Mouse (Mus musculus): ENCODE data around the gene Batf3. TPM values are rescaled to one million over a fixed set of nuclear protein-coding genes. Genes with fewer than 3 reads are reported as not detected.

The Batf3 gene
- polyA plus RNA-seq, 2 experiments: 1.5 to 1.8 TPM

DNA sequence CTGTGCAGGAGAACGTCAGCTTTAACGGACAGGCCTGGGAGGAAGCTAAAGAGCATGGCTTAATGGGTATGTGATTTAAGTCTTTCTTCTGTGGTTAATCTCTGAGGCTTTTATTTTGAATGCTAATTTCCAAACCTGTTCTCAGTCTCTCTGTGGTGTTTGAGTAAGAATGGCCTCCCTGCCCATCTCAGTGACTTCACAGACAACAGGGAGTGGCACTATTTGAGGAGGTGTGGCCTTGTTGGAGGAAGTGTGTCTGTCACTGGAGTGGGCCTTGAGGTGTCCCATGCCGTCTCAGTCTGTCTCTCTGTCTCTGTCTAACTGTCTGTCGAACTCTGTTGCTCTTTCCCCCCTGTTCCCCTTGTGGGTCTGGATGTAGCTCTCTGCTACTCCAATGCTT lies 32.5 kb upstream of the Batf3 start:
- H3K4me3 ChIP-seq (ENCODE audit: insufficient read depth in 1 of 2, low read depth in 2 of 2, low read length in 2 of 2): no peak overlapping the region
- no peaks in the 10 kb centered on the region for H3K27me3 ChIP-seq (ENCODE audit: control insufficient read depth, insufficient read depth, low read length)
- peaks cover 42% of the 10 kb centered on the region for H3K36me3 ChIP-seq (replicated peaks; ENCODE audit: control insufficient read depth, insufficient read depth, low read depth)
- ATAC-seq (ENCODE audit: insufficient read depth): no peak
- WGBS (ENCODE audit: insufficient replicate concordance): 70% methylated on average over 4 of the region's 4 CpGs
- no peak overlapping the region for H3K27ac ChIP-seq
- H3K4me1 ChIP-seq (replicated peaks; ENCODE audit: control insufficient read depth in 2 of 2, insufficient read depth in 2 of 2, low read length in 1 of 2): peaks cover 11 to 14% of the 10 kb centered on the region in 2 experiments
- H3K9ac ChIP-seq (replicated peaks): no peak overlapping the region
- no peak for DNase-seq (ENCODE audit: low read depth in 3 of 3, low spot score in 3 of 3)
- no peaks in the 10 kb centered on the region for H3K9me3 ChIP-seq (ENCODE audit: control insufficient read depth, low read length)
- H3K4me2 ChIP-seq (ENCODE audit: low read depth): peak overlapping the region; percentile 88
- no peak for TF ChIP-seq CTCF (IDR thresholded peaks at IDR 0.05; ENCODE audit: low read depth)
- TF ChIP-seq EP300 (IDR thresholded peaks at IDR 0.05; ENCODE audit: low read depth): no peak

DNA sequence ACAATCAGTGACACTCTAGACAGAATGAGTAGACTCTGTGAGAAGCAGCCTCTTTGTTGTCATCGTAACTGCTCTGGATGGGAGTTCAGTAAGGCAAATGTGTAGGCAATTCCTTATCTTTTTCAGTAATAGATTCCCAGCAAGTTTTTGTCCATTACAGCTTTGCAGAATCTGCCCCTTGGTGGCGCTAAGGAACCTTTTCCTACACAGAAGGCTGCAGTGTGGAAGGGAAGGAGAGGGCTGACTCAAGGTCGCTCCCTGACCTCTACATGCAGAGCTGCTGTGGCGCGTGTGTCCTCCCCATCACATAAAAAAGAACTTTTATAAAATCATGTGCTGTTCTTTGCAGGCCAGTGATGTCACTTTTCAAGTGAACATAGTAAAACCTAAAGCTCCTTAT lies 29.3 kb upstream of the Batf3 start:
- no peaks in the 10 kb centered on the region for H3K27me3 ChIP-seq (ENCODE audit: control insufficient read depth, insufficient read depth, low read length)
- DNase-seq (ENCODE audit: low read depth in 3 of 3, low spot score in 3 of 3) (no peak), ATAC-seq (ENCODE audit: insufficient read depth) (no peak)
- 81% methylated on average over 5 of the region's 5 CpGs for WGBS (ENCODE audit: insufficient replicate concordance)
- H3K9me3 ChIP-seq (ENCODE audit: control insufficient read depth, low read length): no peaks in the 10 kb centered on the region
- H3K4me2 ChIP-seq (ENCODE audit: low read depth): no peak overlapping the region
- H3K36me3 ChIP-seq (replicated peaks; ENCODE audit: control insufficient read depth, insufficient read depth, low read depth): peaks cover 73% of the 10 kb centered on the region
- H3K9ac ChIP-seq (replicated peaks): no peak overlapping the region
- H3K4me3 ChIP-seq (ENCODE audit: insufficient read depth in 1 of 2, low read depth in 2 of 2, low read length in 2 of 2): no peak overlapping the region
- peaks cover 8% of the 10 kb centered on the region in 2 experiments for H3K4me1 ChIP-seq (replicated peaks; ENCODE audit: control insufficient read depth in 2 of 2, insufficient read depth in 2 of 2, low read length in 1 of 2)
- no peak overlapping the region for H3K27ac ChIP-seq
- TF ChIP-seq EP300 (IDR thresholded peaks at IDR 0.05; ENCODE audit: low read depth) (no peak), CTCF (IDR thresholded peaks at IDR 0.05; ENCODE audit: low read depth) (peak; percentile 37; the same call in 1 of the 2 replicates)

DNA sequence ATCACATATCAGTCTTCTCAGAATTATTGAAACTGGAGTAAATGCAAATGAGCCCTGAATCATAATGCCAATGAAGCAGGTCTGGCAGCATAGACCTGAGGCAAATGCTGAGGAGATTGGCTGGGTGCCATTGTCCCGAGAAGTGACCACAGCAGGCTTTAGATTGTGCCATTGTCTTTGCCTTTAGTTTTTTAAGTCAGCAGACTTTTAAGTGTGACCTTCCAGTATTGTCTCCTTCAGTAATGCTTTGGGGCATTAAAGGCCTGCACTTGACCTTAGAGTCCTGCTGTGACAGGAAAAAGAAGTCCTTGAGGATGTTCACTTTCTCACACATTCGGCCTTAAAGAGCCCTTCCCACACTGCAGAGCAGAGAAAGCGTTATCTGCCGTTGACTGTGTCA lies 27.4 kb upstream of the Batf3 start:
- no peak for TF ChIP-seq CTCF (IDR thresholded peaks at IDR 0.05; ENCODE audit: low read depth)
- TF ChIP-seq EP300 (IDR thresholded peaks at IDR 0.05; ENCODE audit: low read depth): no peak
- no peak overlapping the region for H3K4me2 ChIP-seq (ENCODE audit: low read depth)
- WGBS (ENCODE audit: insufficient replicate concordance): 84% methylated on average over 4 of the region's 4 CpGs
- H3K4me1 ChIP-seq (replicated peaks; ENCODE audit: control insufficient read depth in 2 of 2, insufficient read depth in 2 of 2, low read length in 1 of 2): peaks cover 0 to 2% of the 10 kb centered on the region in 2 experiments; a peak in 2 of 4 replicates
- no peak overlapping the region for H3K9ac ChIP-seq (replicated peaks)
- no peak for DNase-seq (ENCODE audit: low read depth in 3 of 3, low spot score in 3 of 3)
- no peak overlapping the region for H3K27ac ChIP-seq
- no peaks in the 10 kb centered on the region for H3K9me3 ChIP-seq (ENCODE audit: control insufficient read depth, low read length)
- H3K4me3 ChIP-seq (ENCODE audit: insufficient read depth in 1 of 2, low read depth in 2 of 2, low read length in 2 of 2): no peak overlapping the region
- H3K36me3 ChIP-seq (replicated peaks; ENCODE audit: control insufficient read depth, insufficient read depth, low read depth): peaks cover 82% of the 10 kb centered on the region
- no peak for ATAC-seq (ENCODE audit: insufficient read depth)
- no peaks in the 10 kb centered on the region for H3K27me3 ChIP-seq (ENCODE audit: control insufficient read depth, insufficient read depth, low read length)

DNA sequence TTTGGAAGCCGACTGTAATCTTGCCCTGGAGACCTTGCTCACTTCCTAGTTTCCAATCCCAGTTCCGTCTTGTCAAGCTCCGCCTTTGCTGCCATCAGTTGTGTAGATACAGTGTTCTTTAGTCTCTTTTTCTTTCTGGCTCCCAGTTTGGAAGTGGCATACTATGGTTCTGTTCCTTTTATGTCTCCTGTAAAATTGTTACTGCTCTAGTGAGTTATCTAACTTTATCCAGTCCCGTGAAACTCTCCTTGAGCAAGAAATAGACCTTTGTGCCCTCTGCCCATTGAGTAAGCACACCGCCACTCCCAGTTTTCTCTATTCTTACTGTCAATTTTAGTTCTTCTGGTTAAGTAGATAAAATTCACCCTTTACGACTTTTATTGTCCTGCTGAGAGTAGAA lies 26.0 kb upstream of the Batf3 start:
- no peak overlapping the region for H3K4me3 ChIP-seq (ENCODE audit: insufficient read depth in 1 of 2, low read depth in 2 of 2, low read length in 2 of 2)
- no peaks in the 10 kb centered on the region for H3K9me3 ChIP-seq (ENCODE audit: control insufficient read depth, low read length)
- no peak for ATAC-seq (ENCODE audit: insufficient read depth)
- peaks cover 79% of the 10 kb centered on the region for H3K36me3 ChIP-seq (replicated peaks; ENCODE audit: control insufficient read depth, insufficient read depth, low read depth)
- H3K9ac ChIP-seq (replicated peaks): no peak overlapping the region
- WGBS (ENCODE audit: insufficient replicate concordance): 78% methylated on average over 6 of the region's 6 CpGs
- H3K4me1 ChIP-seq (replicated peaks; ENCODE audit: control insufficient read depth in 2 of 2, insufficient read depth in 2 of 2, low read length in 1 of 2): no peaks in the 10 kb centered on the region
- no peak overlapping the region for H3K4me2 ChIP-seq (ENCODE audit: low read depth)
- TF ChIP-seq CTCF (IDR thresholded peaks at IDR 0.05; ENCODE audit: low read depth): no peak
- no peak for TF ChIP-seq EP300 (IDR thresholded peaks at IDR 0.05; ENCODE audit: low read depth)
- H3K27ac ChIP-seq: no peak overlapping the region
- no peaks in the 10 kb centered on the region for H3K27me3 ChIP-seq (ENCODE audit: control insufficient read depth, insufficient read depth, low read length)
- DNase-seq (ENCODE audit: low read depth in 3 of 3, low spot score in 3 of 3): no peak

DNA sequence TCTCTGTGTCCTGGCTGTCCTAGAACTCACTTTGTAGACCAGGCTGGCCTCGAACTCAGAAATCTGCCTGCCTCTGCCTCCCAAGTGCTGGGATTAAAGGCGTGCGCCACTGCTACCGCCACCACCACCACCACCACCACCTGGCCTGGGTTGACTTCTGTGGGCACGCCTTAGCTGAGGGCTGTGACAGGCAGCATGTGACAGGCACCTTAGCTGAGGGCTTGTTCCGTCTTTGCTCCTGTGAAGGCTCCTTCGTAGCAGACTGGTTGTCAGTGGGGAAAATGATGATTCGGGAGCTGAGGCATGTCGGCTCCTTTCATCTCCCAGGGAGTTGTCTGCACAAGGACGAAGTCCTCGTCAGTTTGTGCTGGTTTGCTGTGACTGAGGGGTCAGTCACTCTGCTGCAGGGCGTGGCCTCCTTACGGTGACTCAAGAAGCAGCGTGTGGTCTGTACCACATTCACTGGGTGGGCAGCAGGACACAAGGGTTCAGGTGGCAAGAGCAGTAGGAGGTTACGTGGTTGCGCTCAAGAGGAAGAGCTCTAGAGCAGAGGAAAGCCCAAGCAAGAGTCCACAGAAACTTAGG lies 25.2 kb upstream of the Batf3 start:
- Histone ChIP-seq H3K4me3 (ENCODE audit: insufficient read depth in 1 of 2, low read depth in 2 of 2, low read length in 2 of 2) (no peak overlapping the region), H3K27me3 (ENCODE audit: control insufficient read depth, insufficient read depth, low read length) (no peaks in the 10 kb centered on the region), H3K27ac (no peak overlapping the region), H3K4me1 (replicated peaks; ENCODE audit: control insufficient read depth in 2 of 2, insufficient read depth in 2 of 2, low read length in 1 of 2) (no peaks in the 10 kb centered on the region), H3K9me3 (ENCODE audit: control insufficient read depth, low read length) (no peaks in the 10 kb centered on the region), H3K4me2 (ENCODE audit: low read depth) (no peak overlapping the region), H3K9ac (replicated peaks) (no peak overlapping the region), H3K36me3 (replicated peaks; ENCODE audit: control insufficient read depth, insufficient read depth, low read depth) (peaks cover 78% of the 10 kb centered on the region)
- no peak for DNase-seq (ENCODE audit: low read depth in 3 of 3, low spot score in 3 of 3)
- WGBS (ENCODE audit: insufficient replicate concordance): 84% methylated on average over 16 of the region's 16 CpGs
- TF ChIP-seq CTCF (IDR thresholded peaks at IDR 0.05; ENCODE audit: low read depth): no peak
- TF ChIP-seq EP300 (IDR thresholded peaks at IDR 0.05; ENCODE audit: low read depth): no peak
- no peak for ATAC-seq (ENCODE audit: insufficient read depth)

Data from liver, embryonic 14.5 days (tissue).